Mouse (Mus musculus) lung, embryonic 16.5 days (tissue): Measurements from ENCODE around the gene Fam208b. TPM values are rescaled to one million over a fixed set of nuclear protein-coding genes. Genes with fewer than 3 reads are reported as not detected.
A peak's percentile ranks its signal among the peaks of the same experiment; 100 is the strongest.

Source experiments
- ATAC-seq: fragments of 200-750 bp; cut with Nextera tagmentation; 2 replicates; pipeline ENCODE4 v1.8.0; 2017; ENCODE audit warnings: low read depth, mild to moderate bottlenecking, moderate library complexity
- H3K27ac ChIP-seq: fragments of 300-500 bp; sonication (generic); 2 replicates; pipeline ENCODE4 v1.5.1; 2014; ENCODE audit warnings: mild to moderate bottlenecking, control low read depth, low read length
- H3K27me3 ChIP-seq: fragments of 300-500 bp; sonication (generic); 2 replicates; pipeline ENCODE4 v1.6.1; 2014; ENCODE audit warnings: low read depth, low read length, mixed read lengths; ENCODE audit not compliant: control insufficient read depth, insufficient read depth
- H3K36me3 ChIP-seq: fragments of 300-500 bp; sonication (generic); 2 replicates; pipeline ENCODE4 v1.6.1; 2014; ENCODE audit warnings: low read length; ENCODE audit not compliant: control insufficient read depth, insufficient read depth
- H3K4me1 ChIP-seq: fragments of 300-500 bp; sonication (generic); replicated peaks from 2 replicates; pipeline ENCODE4 v1.6.1; 2014; ENCODE audit warnings: low read length, mixed read lengths; ENCODE audit not compliant: control insufficient read depth, insufficient read depth
- H3K4me2 ChIP-seq: fragments of 300-500 bp; sonication (generic); 2 replicates; pipeline ENCODE4 v1.6.1; 2014; ENCODE audit warnings: low read depth, low read length, control low read depth
- H3K4me3 ChIP-seq: fragments of 300-500 bp; sonication (generic); 2 replicates; pipeline ENCODE4 v1.5.1; 2014; ENCODE audit warnings: mild to moderate bottlenecking, low read length, control low read depth
- H3K9ac ChIP-seq: fragments of 300-500 bp; sonication (generic); 2 replicates; pipeline ENCODE4 v1.6.1; 2014; ENCODE audit warnings: low read length, control low read depth
- H3K9me3 ChIP-seq: fragments of 300-500 bp; sonication (generic); 2 replicates; pipeline ENCODE4 v1.6.1; 2016; ENCODE audit warnings: low read length; ENCODE audit not compliant: control insufficient read depth
- WGBS: fragments of 180-500 bp; shearing (Covaris S2); extraction: QIAGEN DNeasy Blood & Tissue Kit; methylation state at CpG from one replicate; pipeline ENCODE4 v1.1.7; 2014; 5-methylcytosine and 5-hydroxymethylcytosine counted together
- polyA plus RNA-seq: library from polyadenylated mRNA; unstranded; fragments of >200 nt; fragmentation: Nextera tagmentation; extraction: Ambion mirVana; gene quantifications from 2 replicates; pipeline ENCODE4 v1.2.1, GENCODE M21; 2015

Fam208b gene
- polyA plus RNA-seq = 10.1 and 10.4 TPM in 2 replicates

DNA sequence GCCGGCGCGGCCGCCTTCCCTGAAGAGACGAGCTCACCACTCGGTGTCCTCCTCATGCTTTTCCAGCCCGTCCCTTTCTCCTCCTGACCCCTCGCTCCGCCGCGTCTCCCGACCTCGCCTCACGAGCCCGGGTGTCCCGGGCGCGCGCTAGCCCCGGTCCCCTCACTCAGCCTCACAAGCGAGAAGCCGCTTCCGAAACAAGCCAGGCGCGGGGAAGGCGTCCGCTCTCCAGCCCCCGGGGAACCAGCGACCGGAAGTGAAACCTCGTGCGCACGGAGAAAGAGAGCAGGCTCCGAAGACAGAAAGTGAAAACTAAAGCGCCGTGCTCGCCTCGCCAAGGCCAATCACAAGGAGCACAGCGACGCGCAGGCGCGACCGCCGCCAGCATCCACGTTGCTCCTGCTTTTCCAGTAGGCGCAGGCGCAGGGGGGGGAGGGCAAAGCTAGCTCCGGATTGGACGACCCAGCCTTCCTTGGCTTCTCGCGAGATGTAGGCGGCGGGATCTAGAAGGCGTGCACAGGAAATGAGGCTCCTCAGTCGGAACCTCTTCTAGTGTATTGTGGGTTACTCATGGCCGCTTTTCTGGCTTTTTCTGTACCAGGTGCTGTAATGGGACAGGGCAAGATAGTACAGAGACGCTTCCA is at the start of gene Fam208b:
TSS of gene Fam208b (minus strand) at position 314 of the 644 bp plus-strand sequence.
- H3K36me3 ChIP-seq = no peaks in the 10 kb centered on the region
- H3K27ac ChIP-seq = peak within 1 kb of the TSS; percentile 81
- ATAC-seq = peak; percentile 100
- H3K4me1 ChIP-seq = no peaks in the 10 kb centered on the region
- peak within 1 kb of the TSS; percentile 60 for H3K9ac ChIP-seq
- WGBS = under 1% methylated on average over 55 of the region's 58 CpGs
- H3K9me3 ChIP-seq = peaks cover 8% of the 10 kb centered on the region
- peak within 1 kb of the TSS; percentile 67 for H3K4me2 ChIP-seq
- peak within 1 kb of the TSS; percentile 59 for H3K4me3 ChIP-seq
- H3K27me3 ChIP-seq = no peaks in the 10 kb centered on the region

DNA sequence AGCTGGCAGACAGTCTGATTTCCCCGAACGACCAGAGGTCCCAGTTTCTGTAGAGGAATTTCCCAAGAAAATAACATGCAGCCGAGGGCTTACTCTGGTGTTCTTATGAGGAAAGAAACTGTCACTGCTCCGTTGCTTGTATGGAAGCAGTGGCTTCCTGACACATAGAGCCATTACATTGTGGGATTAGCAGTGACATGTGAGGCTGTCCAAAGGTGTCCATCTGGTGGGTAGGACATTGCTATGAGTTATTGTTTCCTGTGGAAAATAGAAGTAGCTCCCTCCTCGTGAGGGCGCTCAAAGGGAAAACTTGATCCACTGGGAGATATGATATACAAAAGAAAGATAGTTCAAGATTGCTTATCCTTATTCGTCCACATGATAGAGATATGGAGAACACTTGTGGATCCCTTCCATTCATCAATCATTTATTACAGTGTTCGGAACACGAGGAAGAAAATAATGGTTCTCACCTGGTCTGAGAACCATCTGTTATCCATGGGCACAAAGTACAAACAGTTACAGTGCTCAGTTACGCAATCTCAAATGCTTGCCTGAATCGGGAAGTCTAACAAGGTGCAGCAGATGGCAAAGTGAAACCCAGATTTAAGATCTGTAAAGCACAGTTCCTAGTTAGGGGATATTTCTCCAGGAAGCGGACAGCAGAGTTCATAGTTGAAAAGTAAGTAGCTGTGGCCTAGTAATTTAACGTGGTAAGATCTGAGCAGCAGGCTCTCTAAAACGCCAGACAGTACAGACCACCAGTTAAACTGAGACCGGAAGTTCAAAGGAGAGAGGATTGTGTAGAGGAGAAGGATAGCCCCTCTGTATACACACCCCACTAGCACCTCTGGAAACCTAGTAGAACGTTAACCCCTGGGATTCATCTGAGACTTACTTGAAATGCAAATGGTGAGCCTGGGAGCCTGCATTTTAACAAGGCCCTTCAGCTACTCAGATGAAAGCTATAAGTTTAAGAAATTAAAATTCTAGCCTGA is 48.6 kb upstream of the Fam208b start:
- ATAC-seq = no peak
- Histone ChIP-seq H3K4me1 (no peaks in the 10 kb centered on the region), H3K27me3 (no peaks in the 10 kb centered on the region), H3K9ac (no peak overlapping the region), H3K4me3 (no peak overlapping the region), H3K4me2 (no peak overlapping the region), H3K36me3 (no peaks in the 10 kb centered on the region), H3K9me3 (no peaks in the 10 kb centered on the region), H3K27ac (no peak overlapping the region)
- 51% methylated on average over 16 of the region's 16 CpGs for WGBS

DNA sequence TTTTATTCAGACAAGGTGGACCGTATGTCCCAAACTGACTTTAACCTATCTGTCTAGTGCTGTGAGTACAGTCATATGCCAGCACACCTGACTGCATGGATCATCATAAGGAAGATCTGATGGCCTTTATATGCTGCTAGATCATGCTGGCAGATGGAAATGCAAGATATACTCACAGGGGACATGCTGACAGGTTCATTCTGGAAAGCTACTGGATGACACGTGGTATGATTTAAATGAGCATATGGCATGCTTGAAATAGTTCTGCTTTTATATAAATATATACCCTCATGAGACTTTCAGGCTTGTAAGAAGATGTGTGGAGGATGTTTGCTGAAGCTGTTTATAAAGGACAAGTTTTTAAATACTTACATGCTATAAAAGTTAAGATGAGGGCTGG is 43.5 kb upstream of the Fam208b start:
- no peak overlapping the region for H3K9ac ChIP-seq
- no peak for ATAC-seq
- H3K36me3 ChIP-seq = no peaks in the 10 kb centered on the region
- 90% methylated on average over 2 of the region's 2 CpGs for WGBS
- H3K4me3 ChIP-seq = no peak overlapping the region
- H3K4me2 ChIP-seq = no peak overlapping the region
- H3K27me3 ChIP-seq = no peaks in the 10 kb centered on the region
- no peaks in the 10 kb centered on the region for H3K9me3 ChIP-seq
- no peaks in the 10 kb centered on the region for H3K4me1 ChIP-seq
- H3K27ac ChIP-seq = no peak overlapping the region

DNA sequence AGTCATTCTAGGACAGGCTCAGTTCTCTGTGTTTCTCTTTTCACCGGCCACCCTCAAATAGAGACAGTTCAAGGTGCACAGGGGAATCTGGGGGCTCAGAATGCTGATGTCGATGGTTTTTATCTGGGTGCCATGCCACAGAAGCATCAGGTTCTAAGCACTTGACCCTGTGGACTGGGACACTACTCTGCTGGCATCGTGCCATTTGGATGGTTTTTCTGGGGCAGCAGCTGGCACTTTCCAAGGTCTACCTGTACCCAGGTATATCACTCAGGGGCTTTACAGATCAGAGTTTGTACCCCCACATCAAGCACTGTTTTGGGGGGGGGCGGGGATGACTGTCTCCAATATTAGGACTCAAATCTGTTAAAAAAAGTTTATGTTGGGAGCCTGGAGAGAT is 39.7 kb upstream of the Fam208b start:
- Histone ChIP-seq H3K4me2 (no peak overlapping the region), H3K9ac (no peak overlapping the region), H3K4me3 (no peak overlapping the region), H3K4me1 (no peaks in the 10 kb centered on the region; the same call in 1 of the 2 replicates), H3K27ac (no peak overlapping the region), H3K36me3 (no peaks in the 10 kb centered on the region), H3K27me3 (no peaks in the 10 kb centered on the region), H3K9me3 (no peaks in the 10 kb centered on the region)
- ATAC-seq = no peak
- WGBS = 85% methylated on average over 4 of the region's 4 CpGs

DNA sequence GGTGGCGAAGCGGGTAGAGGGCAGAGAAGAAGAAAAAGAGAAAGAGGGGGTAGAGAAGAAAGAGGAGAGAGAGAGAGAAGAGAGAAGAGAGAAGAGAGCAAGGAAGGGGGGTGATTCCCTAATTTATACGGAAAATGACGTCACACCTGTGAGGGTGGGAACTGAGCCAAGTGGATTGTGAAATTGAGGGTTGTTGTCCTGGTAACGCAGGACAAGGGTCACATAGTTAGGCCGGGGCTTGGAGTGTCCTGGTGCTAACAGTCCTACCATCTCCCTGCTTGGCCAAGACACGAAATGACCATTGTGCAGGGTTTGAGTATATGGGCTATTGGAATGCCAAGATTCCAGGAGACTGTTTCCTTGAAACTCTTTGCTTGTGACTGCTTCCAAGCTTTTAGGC is 35.7 kb upstream of the Fam208b start:
- Histone ChIP-seq H3K9me3 (no peaks in the 10 kb centered on the region), H3K4me2 (no peak overlapping the region), H3K9ac (no peak overlapping the region), H3K27ac (no peak overlapping the region), H3K36me3 (no peaks in the 10 kb centered on the region), H3K4me3 (no peak overlapping the region), H3K4me1 (no peaks in the 10 kb centered on the region; the same call in 1 of the 2 replicates), H3K27me3 (no peaks in the 10 kb centered on the region)
- no peak for ATAC-seq
- 65% methylated on average over 7 of the region's 7 CpGs for WGBS

DNA sequence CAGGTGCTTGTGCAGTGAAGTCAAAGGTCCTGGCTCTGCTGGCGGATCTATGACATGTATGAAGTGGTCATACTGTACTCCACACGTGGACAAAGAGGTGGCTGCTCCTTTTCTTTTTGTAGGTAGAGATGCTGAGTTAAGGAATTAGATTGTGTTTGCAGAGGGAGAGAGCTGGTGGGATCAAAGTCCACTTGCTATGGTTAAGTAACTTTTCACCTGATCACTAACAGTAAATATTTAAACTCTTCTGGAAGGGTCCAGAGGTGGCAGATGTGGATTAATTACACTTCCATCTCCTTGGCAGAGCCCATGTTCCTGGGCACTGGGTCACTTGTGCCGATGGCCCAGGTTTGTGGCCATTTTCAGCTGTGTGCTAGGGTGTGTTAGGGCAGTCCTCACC is 35.0 kb upstream of the Fam208b start:
- 67% methylated on average over 3 of the region's 3 CpGs for WGBS
- H3K4me1 ChIP-seq = no peaks in the 10 kb centered on the region; the same call in 1 of the 2 replicates
- H3K9me3 ChIP-seq = no peaks in the 10 kb centered on the region
- no peaks in the 10 kb centered on the region for H3K27me3 ChIP-seq
- no peak overlapping the region for H3K4me3 ChIP-seq
- H3K4me2 ChIP-seq = no peak overlapping the region
- H3K27ac ChIP-seq = peak overlapping the region; percentile 68
- ATAC-seq = peak; percentile 17; the same call in 1 of the 2 replicates
- no peak overlapping the region for H3K9ac ChIP-seq
- H3K36me3 ChIP-seq = no peaks in the 10 kb centered on the region

DNA sequence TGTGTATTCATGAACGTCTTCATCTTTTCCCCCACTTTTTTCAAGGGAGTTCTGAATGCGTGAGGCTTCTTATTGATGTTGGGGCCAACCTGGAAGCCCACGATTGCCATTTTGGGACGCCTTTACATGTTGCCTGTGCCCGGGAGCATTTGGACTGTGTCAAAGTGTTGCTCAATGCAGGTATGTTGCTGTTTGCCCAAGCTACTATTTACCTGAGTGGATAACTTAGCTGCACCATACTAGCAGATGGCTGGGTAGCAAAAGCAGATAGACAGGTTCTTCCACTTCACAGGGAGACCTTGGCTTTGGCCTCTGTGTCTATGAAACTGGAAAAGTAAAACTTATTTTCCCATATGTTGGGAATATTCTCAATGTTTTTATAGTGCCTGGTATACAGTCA is 34.0 kb upstream of the Fam208b start:
- no peak overlapping the region for H3K9ac ChIP-seq
- no peaks in the 10 kb centered on the region for H3K27me3 ChIP-seq
- WGBS = 67% methylated on average over 5 of the region's 5 CpGs
- H3K36me3 ChIP-seq = no peaks in the 10 kb centered on the region
- H3K4me1 ChIP-seq = no peaks in the 10 kb centered on the region; the same call in 1 of the 2 replicates
- no peak overlapping the region for H3K4me2 ChIP-seq
- H3K4me3 ChIP-seq = no peak overlapping the region
- ATAC-seq = peak; percentile 79
- no peak overlapping the region; the same call in 1 of the 2 replicates for H3K27ac ChIP-seq
- no peaks in the 10 kb centered on the region for H3K9me3 ChIP-seq

DNA sequence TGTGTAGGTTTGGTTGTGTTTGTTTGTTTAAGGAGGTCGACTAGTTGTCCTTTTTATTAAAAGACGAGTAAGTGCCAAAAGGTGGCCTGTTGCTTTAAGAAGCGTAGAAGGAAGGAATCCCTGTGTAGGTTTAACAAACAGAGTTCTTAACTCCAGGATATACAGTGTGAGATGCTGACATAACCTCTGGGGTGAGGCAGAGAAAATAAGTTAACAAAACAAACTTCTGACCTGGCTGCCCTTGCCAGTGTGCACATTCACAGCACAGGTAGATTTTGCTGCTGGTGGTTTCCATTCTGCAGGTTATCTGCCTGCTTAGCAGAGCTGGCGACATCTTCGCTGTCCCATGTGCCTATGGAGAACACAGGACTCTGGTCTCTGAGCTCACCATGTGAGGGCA is 31.6 kb upstream of the Fam208b start:
- no peak overlapping the region for H3K9ac ChIP-seq
- ATAC-seq = no peak
- H3K27ac ChIP-seq = no peak overlapping the region
- H3K9me3 ChIP-seq = no peaks in the 10 kb centered on the region
- no peak overlapping the region for H3K4me3 ChIP-seq
- WGBS = 77% methylated on average over 5 of the region's 5 CpGs
- no peaks in the 10 kb centered on the region for H3K27me3 ChIP-seq
- H3K4me2 ChIP-seq = no peak overlapping the region
- H3K4me1 ChIP-seq = no peaks in the 10 kb centered on the region; the same call in 1 of the 2 replicates
- no peaks in the 10 kb centered on the region for H3K36me3 ChIP-seq

DNA sequence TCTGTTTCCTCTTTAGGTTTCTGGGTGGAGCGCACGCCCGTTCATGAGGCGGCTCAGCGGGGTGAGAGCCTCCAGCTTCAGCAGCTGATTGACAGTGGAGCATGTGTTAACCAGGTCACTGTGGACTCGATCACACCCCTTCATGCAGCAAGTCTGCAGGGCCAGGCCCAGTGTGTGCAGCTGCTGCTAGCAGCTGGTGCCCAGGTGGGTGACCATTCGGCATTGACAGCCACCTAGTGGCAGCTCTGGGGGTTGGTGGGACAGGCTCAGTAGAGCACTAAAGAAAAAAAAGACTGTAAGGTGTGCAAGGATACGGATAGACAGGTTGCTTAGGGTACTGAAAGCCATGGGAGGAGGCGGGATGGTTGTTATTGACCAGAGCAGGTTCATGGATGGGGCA is 31.1 kb upstream of the Fam208b start:
- Histone ChIP-seq H3K27ac (no peak overlapping the region), H3K9ac (no peak overlapping the region), H3K9me3 (no peaks in the 10 kb centered on the region), H3K27me3 (no peaks in the 10 kb centered on the region), H3K4me2 (no peak overlapping the region), H3K4me1 (no peaks in the 10 kb centered on the region; the same call in 1 of the 2 replicates), H3K36me3 (no peaks in the 10 kb centered on the region), H3K4me3 (no peak overlapping the region)
- peak; percentile 26; the same call in 1 of the 2 replicates for ATAC-seq
- WGBS = 73% methylated on average over 9 of the region's 9 CpGs
